Mouse (Mus musculus): Measurements from ENCODE around the gene Stat5b. TPM values are rescaled to one million over a fixed set of nuclear protein-coding genes. Genes with fewer than 3 reads are reported as not detected.

Gene Stat5b
- polyA plus RNA-seq, 1 experiment from 2014 or later, result 16.1 TPM

DNA sequence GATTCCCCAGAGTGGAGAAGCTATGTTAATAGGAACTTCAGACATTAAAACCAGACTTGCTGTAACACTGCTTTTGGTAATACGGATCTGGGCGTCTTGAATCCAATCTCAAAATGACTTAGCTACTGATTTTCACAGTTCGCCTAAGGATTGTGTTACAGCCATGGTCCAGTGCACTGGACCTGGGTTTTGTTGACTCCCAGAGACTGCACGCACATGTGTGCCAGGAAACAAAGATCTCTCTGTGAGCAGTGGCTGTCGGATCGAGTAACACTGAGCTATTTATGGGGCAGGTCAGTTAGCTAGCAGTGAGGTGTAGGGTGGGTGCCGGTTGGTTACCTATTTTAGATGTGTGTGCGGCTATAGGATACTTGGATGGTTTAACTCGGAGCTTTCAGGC is 40.0 kb downstream of the Stat5b start:
- Histone ChIP-seq H3K27me3 (ENCODE audit: control insufficient read depth, insufficient read depth, low read length) (no peaks in the 10 kb centered on the region), H3K4me2 (replicated peaks; ENCODE audit: low read depth) (no peak overlapping the region), H3K36me3 (ENCODE audit: control insufficient read depth, insufficient read depth, low read length) (0 out of 2 replicates have a peak, but pooled peaks cover 3% of the 10 kb centered on the region), H3K27ac (replicated peaks) (no peak overlapping the region), H3K9ac (ENCODE audit: low read length) (no peak overlapping the region), H3K4me3 (ENCODE audit: low read depth, low read length) (no peak overlapping the region), H3K9me3 (ENCODE audit: control insufficient read depth, low read length) (0 out of 2 replicates have a peak, but pooled peaks cover 3% of the 10 kb centered on the region), H3K4me1 (replicated peaks; ENCODE audit: control insufficient read depth, insufficient read depth) (peaks cover under 1% of the 10 kb centered on the region)
- DNase-seq (ENCODE audit: low spot score), result no peak
- no peak for TF ChIP-seq EP300 (optimal IDR thresholded peaks at IDR 0.05)
- TF ChIP-seq CTCF (IDR thresholded peaks at IDR 0.05; ENCODE audit: low read depth), result no peak
- 81% methylated on average over 9 of the region's 9 CpGs for WGBS
- no peak for ATAC-seq (ENCODE audit: low FRiP score, low TSS enrichment)

DNA sequence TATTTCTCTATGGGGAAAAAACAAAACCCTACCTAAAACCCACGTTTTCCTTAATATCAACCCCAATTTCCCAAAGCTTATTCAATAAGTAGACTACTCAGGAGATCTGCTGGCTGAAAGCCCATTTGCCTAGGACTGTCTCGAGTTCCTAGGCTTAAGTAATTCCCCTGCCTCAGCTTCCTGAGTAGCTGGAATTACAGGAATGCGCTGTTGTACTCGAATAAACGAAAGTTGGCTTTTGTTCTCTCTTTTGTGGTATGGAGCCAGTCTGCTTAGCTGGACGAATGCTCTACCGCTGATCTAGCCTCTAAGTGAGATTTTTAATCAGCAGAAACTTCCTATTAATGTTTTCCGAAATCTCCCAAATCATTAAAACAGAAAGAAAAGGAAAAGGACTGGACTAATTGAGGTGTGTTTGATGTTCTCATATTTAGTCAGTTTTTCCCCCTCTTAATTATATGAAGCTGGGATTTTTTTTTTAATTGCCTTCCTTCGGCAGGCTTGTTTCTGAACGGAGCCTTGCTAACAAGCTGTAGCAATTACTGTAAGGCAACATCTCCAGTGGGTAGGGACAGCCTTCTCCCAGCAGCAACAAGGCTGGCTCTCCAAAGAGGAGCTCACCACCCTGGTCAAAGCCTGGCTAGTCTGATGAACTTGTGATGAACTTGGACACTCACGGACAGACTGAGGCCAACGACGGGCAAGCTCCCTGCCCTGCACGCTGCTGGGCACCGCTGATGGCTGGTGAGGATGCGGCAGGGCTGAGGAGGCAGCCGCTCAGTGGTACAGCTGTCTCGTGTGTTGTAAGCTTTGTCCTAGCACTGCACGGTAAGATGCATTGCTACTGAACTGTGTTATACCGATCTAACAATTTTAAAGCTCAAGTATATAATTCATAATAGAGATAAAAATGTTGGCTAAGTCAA is 43.9 kb downstream of the Stat5b start:
- TF ChIP-seq EP300 (optimal IDR thresholded peaks at IDR 0.05) (no peak), CTCF (IDR thresholded peaks at IDR 0.05; ENCODE audit: low read depth) (no peak)

DNA sequence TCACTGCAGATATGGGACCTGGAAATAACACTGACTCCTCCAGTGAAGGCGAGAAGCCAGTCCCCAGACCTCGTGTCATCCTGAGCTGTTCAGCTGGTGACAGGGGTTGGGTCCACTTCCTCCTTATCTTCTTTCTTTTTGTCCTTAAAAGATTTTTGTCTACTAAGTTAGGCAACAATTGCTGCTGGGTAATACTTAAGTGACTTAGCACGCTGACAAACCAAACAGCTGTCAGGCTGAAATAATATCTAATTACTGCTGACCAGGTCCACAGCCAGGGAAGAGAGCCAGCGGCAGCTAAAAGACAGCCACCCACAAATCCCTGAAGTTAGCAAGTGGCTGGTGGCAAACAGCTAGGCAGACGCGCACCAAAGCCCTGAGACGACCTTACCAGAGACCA is 45.0 kb downstream of the Stat5b start:
- Histone ChIP-seq H3K9me3 (ENCODE audit: control insufficient read depth, low read length) (no peaks in the 10 kb centered on the region), H3K4me1 (replicated peaks; ENCODE audit: control insufficient read depth, insufficient read depth) (no peaks in the 10 kb centered on the region), H3K27ac (replicated peaks) (no peak overlapping the region), H3K36me3 (ENCODE audit: control insufficient read depth, insufficient read depth, low read length) (peaks cover 19% of the 10 kb centered on the region), H3K27me3 (ENCODE audit: control insufficient read depth, insufficient read depth, low read length) (no peaks in the 10 kb centered on the region), H3K9ac (ENCODE audit: low read length) (no peak overlapping the region), H3K4me2 (replicated peaks; ENCODE audit: low read depth) (no peak overlapping the region), H3K4me3 (ENCODE audit: low read depth, low read length) (no peak overlapping the region)
- ATAC-seq (ENCODE audit: low FRiP score, low TSS enrichment) (no peak), DNase-seq (ENCODE audit: low spot score) (no peak)
- TF ChIP-seq EP300 (optimal IDR thresholded peaks at IDR 0.05) (no peak), CTCF (IDR thresholded peaks at IDR 0.05; ENCODE audit: low read depth) (no peak)
- WGBS, result 68% methylated on average over 7 of the region's 7 CpGs

More for the DNA sequence above, 43.9 kb downstream of the Stat5b start:
- no peak for DNase-seq (ENCODE audit: low spot score)
- no peaks in the 10 kb centered on the region for H3K4me1 ChIP-seq (replicated peaks; ENCODE audit: control insufficient read depth, insufficient read depth)
- H3K9me3 ChIP-seq (ENCODE audit: control insufficient read depth, low read length), result 0 out of 2 replicates have a peak, but pooled peaks cover 3% of the 10 kb centered on the region
- H3K4me2 ChIP-seq (replicated peaks; ENCODE audit: low read depth), result no peak overlapping the region
- no peak overlapping the region for H3K27ac ChIP-seq (replicated peaks)
- H3K27me3 ChIP-seq (ENCODE audit: control insufficient read depth, insufficient read depth, low read length), result no peaks in the 10 kb centered on the region
- H3K9ac ChIP-seq (ENCODE audit: low read length), result no peak overlapping the region
- peaks cover 17% of the 10 kb centered on the region; the same call in 1 of the 2 replicates for H3K36me3 ChIP-seq (ENCODE audit: control insufficient read depth, insufficient read depth, low read length)
- ATAC-seq (ENCODE audit: low FRiP score, low TSS enrichment), result no peak
- H3K4me3 ChIP-seq (ENCODE audit: low read depth, low read length), result no peak overlapping the region
- WGBS, result 68% methylated on average over 20 of the region's 20 CpGs

DNA sequence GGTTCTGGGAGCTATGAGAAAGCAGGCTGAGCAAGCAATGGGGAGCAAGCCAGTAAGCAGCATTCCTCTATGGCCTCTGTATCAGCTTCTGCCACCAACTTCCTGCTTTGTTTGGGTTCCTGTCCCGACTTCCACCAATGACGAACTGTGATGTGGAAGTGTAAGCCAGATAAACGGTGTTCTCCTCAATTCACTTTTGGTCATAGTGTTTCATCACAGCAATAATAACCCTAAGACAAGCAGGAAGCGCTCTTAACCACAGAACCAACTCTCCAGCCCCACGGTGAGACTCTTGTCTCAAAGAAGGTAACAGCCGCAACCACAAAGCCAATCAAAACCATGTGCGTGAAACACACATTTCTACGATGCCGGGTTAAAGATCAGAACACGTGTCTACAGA is 46.1 kb downstream of the Stat5b start:
- ATAC-seq (ENCODE audit: low FRiP score, low TSS enrichment) (no peak), DNase-seq (ENCODE audit: low spot score) (no peak)
- H3K4me2 ChIP-seq (replicated peaks; ENCODE audit: low read depth), result no peak overlapping the region
- peaks cover 19% of the 10 kb centered on the region for H3K36me3 ChIP-seq (ENCODE audit: control insufficient read depth, insufficient read depth, low read length)
- no peak overlapping the region for H3K9ac ChIP-seq (ENCODE audit: low read length)
- TF ChIP-seq EP300 (optimal IDR thresholded peaks at IDR 0.05), result no peak
- TF ChIP-seq CTCF (IDR thresholded peaks at IDR 0.05; ENCODE audit: low read depth), result no peak
- H3K4me1 ChIP-seq (replicated peaks; ENCODE audit: control insufficient read depth, insufficient read depth), result no peaks in the 10 kb centered on the region
- H3K27me3 ChIP-seq (ENCODE audit: control insufficient read depth, insufficient read depth, low read length), result no peaks in the 10 kb centered on the region
- H3K27ac ChIP-seq (replicated peaks), result no peak overlapping the region
- H3K4me3 ChIP-seq (ENCODE audit: low read depth, low read length), result no peak overlapping the region
- H3K9me3 ChIP-seq (ENCODE audit: control insufficient read depth, low read length), result no peaks in the 10 kb centered on the region
- WGBS, result 94% methylated on average over 10 of the region's 10 CpGs

DNA sequence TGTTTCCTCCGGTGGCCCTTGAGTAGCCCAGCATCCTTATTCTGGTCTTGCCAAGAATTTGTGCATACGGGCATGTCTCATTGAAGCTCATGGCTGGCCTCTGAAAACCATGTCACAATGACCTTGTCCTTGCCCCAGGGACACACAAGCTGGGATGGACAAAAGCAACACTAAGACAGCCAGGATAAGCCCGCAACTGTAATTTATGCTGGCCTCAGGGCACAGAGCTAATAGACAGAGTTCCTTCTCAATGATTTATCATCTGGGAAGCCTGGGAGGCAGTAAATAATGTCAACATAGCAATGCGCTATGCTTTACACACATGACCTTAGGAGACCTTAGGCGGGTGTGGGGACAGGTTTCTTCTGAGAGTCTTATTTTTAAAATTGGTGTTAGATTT is 51.1 kb downstream of the Stat5b start:
- 69% methylated on average over 5 of the region's 5 CpGs for WGBS
- DNase-seq (ENCODE audit: low spot score) (no peak), ATAC-seq (ENCODE audit: low FRiP score, low TSS enrichment) (no peak)
- Histone ChIP-seq H3K9ac (ENCODE audit: low read length) (no peak overlapping the region), H3K27ac (replicated peaks) (no peak overlapping the region), H3K36me3 (ENCODE audit: control insufficient read depth, insufficient read depth, low read length) (peaks cover 10% of the 10 kb centered on the region), H3K4me3 (ENCODE audit: low read depth, low read length) (no peak overlapping the region), H3K4me1 (replicated peaks; ENCODE audit: control insufficient read depth, insufficient read depth) (no peaks in the 10 kb centered on the region), H3K27me3 (ENCODE audit: control insufficient read depth, insufficient read depth, low read length) (no peaks in the 10 kb centered on the region), H3K4me2 (replicated peaks; ENCODE audit: low read depth) (no peak overlapping the region), H3K9me3 (ENCODE audit: control insufficient read depth, low read length) (no peaks in the 10 kb centered on the region)
- TF ChIP-seq CTCF (IDR thresholded peaks at IDR 0.05; ENCODE audit: low read depth) (no peak), EP300 (optimal IDR thresholded peaks at IDR 0.05) (no peak)

DNA sequence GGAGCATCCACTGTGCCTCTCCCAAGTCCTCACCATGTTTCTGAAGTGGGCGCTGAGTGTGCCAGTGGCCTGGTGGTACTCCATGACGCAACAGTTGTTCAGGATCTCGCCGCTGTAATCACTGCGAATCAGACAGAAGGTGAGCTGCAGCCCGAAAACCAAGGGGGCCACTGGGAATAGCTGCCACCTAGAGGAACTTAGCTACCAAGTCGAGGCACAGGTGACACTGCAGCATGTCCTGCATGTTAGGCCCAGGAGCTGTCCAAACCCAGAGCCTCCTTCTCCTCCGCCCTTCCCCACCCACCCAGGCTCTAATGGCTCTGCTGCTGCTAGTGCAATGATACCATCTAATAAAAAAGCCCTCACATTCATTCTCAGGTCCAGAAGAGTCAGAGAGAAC is 53.9 kb downstream of the Stat5b start:
- ATAC-seq (ENCODE audit: low FRiP score, low TSS enrichment) (no peak), DNase-seq (ENCODE audit: low spot score) (no peak)
- Histone ChIP-seq H3K9ac (ENCODE audit: low read length) (no peak overlapping the region), H3K4me2 (replicated peaks; ENCODE audit: low read depth) (no peak overlapping the region), H3K4me3 (ENCODE audit: low read depth, low read length) (no peak overlapping the region), H3K4me1 (replicated peaks; ENCODE audit: control insufficient read depth, insufficient read depth) (no peaks in the 10 kb centered on the region), H3K27ac (replicated peaks) (no peak overlapping the region), H3K27me3 (ENCODE audit: control insufficient read depth, insufficient read depth, low read length) (no peaks in the 10 kb centered on the region), H3K36me3 (ENCODE audit: control insufficient read depth, insufficient read depth, low read length) (peaks cover 6% of the 10 kb centered on the region), H3K9me3 (ENCODE audit: control insufficient read depth, low read length) (no peaks in the 10 kb centered on the region)
- WGBS, result 74% methylated on average over 8 of the region's 8 CpGs
- no peak for TF ChIP-seq EP300 (optimal IDR thresholded peaks at IDR 0.05)
- no peak for TF ChIP-seq CTCF (IDR thresholded peaks at IDR 0.05; ENCODE audit: low read depth)
